Mouse (Mus musculus): ENCODE data around the gene Defb21.

Defb21 gene

GRCm38 (mm10) chr2:152607746-152608145 lies 35.2 kb downstream of the Defb21 start:
- DNase-seq, result no peak

GRCm38 (mm10) chr2:152608719-152609118 lies 36.2 kb downstream of the Defb21 start:
- no peak for DNase-seq

- DNase-seq, result no peak
These were observed 39.6 kb downstream of the Defb21 start for GRCm38 (mm10) chr2:152612193-152612592.

- DNase-seq, result peak; percentile 76
These were observed 43.0 kb downstream of the Defb21 start for GRCm38 (mm10) chr2:152615563-152615962.

GRCm38 (mm10) chr2:152616470-152616869 lies 43.9 kb downstream of the Defb21 start:
- no peak for DNase-seq

- no peak for DNase-seq
These were observed 44.8 kb downstream of the Defb21 start for GRCm38 (mm10) chr2:152617374-152617773.

- peak; percentile 58 for DNase-seq
These were observed 48.0 kb downstream of the Defb21 start for GRCm38 (mm10) chr2:152620367-152621134.

GRCm38 (mm10) chr2:152622151-152622550 lies 49.6 kb downstream of the Defb21 start:
- DNase-seq, result no peak

GRCm38 (mm10) chr2:152622953-152623352 lies 50.4 kb downstream of the Defb21 start, which contains the start of gene Defb25:
Gene Defb25, minus strand, starts transcription at chr2:152623053.
- DNase-seq, result no peak
